24 mouse cellular contexts compared by ENCODE assay signal in the genomic region with DNA sequence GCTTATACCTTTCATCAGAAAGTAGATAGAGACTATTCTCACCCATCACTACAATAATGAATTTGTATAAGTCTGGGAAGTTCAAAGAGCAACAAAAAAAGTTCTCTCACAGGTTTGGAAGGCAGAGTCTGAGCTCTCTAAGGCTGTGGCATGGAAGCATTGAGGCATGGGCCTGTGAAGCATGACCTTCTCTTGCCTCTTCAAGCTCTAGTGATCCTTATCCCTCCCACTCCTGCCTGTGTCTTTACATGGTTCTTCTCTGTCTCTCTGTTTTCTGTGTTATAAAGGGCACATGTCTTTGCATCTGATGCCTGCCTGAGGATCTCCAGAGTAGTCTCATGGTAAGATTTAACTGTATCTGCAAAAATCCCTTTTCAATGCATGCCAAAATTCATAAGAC.
A peak's percentile ranks its signal among the peaks of the same experiment; 100 is the strongest.
DNase-seq lines count a peak whose midpoint lies in the region; ATAC-seq and TF ChIP-seq lines count a peak whose summit lies in the region.
"Had no signal": no experiment of that assay in that cellular context is flagged by ENCODE, and none has a peak within 500 bp of the region (broad histone marks: within the 10 kb centered on the region; RNA-seq: fewer than 3 reads in every experiment).

No protein-coding gene starts in this region.

- no peaks in the 10 kb centered on the region for H3K27me3 ChIP-seq in kidney, embryonic 15.5 days
- H3K27me3 ChIP-seq in kidney, postnatal 0 days (ENCODE audit: insufficient read depth, low read length), result no peaks in the 10 kb centered on the region
- H3K27me3 ChIP-seq in hindbrain, postnatal 0 days (ENCODE audit: insufficient read depth, low read length), result no peaks in the 10 kb centered on the region
- H3K27me3 ChIP-seq: CH12.LX; embryonic facial prominence, embryonic 12.5 days; forebrain, embryonic 13.5 days; forebrain, embryonic 15.5 days had no signal

- no peak overlapping the region for H3K27ac ChIP-seq in kidney, embryonic 15.5 days
- no peak overlapping the region for H3K27ac ChIP-seq in kidney, postnatal 0 days
- no peak overlapping the region for H3K27ac ChIP-seq in hindbrain, postnatal 0 days
- H3K27ac ChIP-seq: embryonic facial prominence, embryonic 10.5 days; embryonic facial prominence, embryonic 12.5 days; forebrain, embryonic 13.5 days; forebrain, embryonic 15.5 days had no signal

- H3K4me1 ChIP-seq in kidney, embryonic 15.5 days, result no peaks in the 10 kb centered on the region
- no peaks in the 10 kb centered on the region for H3K4me1 ChIP-seq in kidney, postnatal 0 days (replicated peaks; ENCODE audit: insufficient read depth, low read length)
- no peaks in the 10 kb centered on the region for H3K4me1 ChIP-seq in hindbrain, postnatal 0 days (ENCODE audit: insufficient read depth, low read length)
- H3K4me1 ChIP-seq: embryonic facial prominence, embryonic 10.5 days; embryonic facial prominence, embryonic 12.5 days; forebrain, embryonic 13.5 days; forebrain, embryonic 15.5 days had no signal

- H3K36me3 ChIP-seq in kidney, embryonic 15.5 days, result no peaks in the 10 kb centered on the region
- H3K36me3 ChIP-seq in kidney, postnatal 0 days (ENCODE audit: insufficient read depth, low read length), result no peaks in the 10 kb centered on the region
- no peaks in the 10 kb centered on the region for H3K36me3 ChIP-seq in hindbrain, postnatal 0 days (ENCODE audit: insufficient read depth, low read length)
- H3K36me3 ChIP-seq: embryonic facial prominence, embryonic 10.5 days; embryonic facial prominence, embryonic 12.5 days; forebrain, embryonic 15.5 days; G1E had no signal

- H3K9ac ChIP-seq in kidney, embryonic 15.5 days, result no peak overlapping the region
- no peak overlapping the region for H3K9ac ChIP-seq in kidney, postnatal 0 days (ENCODE audit: low read depth, low read length)
- H3K9ac ChIP-seq in hindbrain, postnatal 0 days (replicated peaks; ENCODE audit: low read length), result no peak overlapping the region
- H3K9ac ChIP-seq: embryonic facial prominence, embryonic 12.5 days; forebrain, embryonic 13.5 days; forebrain, embryonic 15.5 days; forebrain, postnatal 0 days had no signal

- ATAC-seq in kidney, embryonic 15.5 days (replicated peaks; ENCODE audit: low FRiP score), result peak; percentile 94
- ATAC-seq in kidney, postnatal 0 days (replicated peaks; ENCODE audit: low FRiP score, low read depth), result no peak; the same call in 1 of the 2 replicates
- ATAC-seq in hindbrain, postnatal 0 days, result no peak
- ATAC-seq: activated CD4-positive, CD25-positive, alpha-beta regulatory T cell, adult 4 months; CD4-positive, CD25-positive, alpha-beta regulatory T cell, adult 4 months; forebrain, embryonic 13.5 days; forebrain, embryonic 15.5 days; forebrain, postnatal 0 days; Patski had no signal

- DNase-seq in kidney, adult 11 months, result no peak
- DNase-seq in kidney, postnatal 0 days (ENCODE audit: low spot score), result peak; percentile 62
- no peak for DNase-seq in kidney, postnatal 14 days
- no peak for DNase-seq in hindbrain, postnatal 0 days (ENCODE audit: low spot score)
- DNase-seq: adrenal gland, adult 8-10 months; adrenal gland, postnatal 14 days; adrenal gland, postnatal 36 days; B cell, adult 2 months; cerebellum, adult 11-12 months; cerebellum, adult 2 months; cerebellum, adult 9-10 months; cerebellum, postnatal 10 days; cerebellum, postnatal 25 days; forebrain, postnatal 0 days had no signal

- TF ChIP-seq CTCF in kidney, postnatal 0 days (IDR thresholded peaks at IDR 0.05; ENCODE audit: low read depth), result no peak
- TF ChIP-seq CTCF in hindbrain, postnatal 0 days (IDR thresholded peaks at IDR 0.05; ENCODE audit: low read depth), result no peak

- no peak overlapping the region for H3K4me3 ChIP-seq in kidney, embryonic 15.5 days (replicated peaks)
- H3K4me3 ChIP-seq in kidney, postnatal 0 days (replicated peaks; ENCODE audit: low read depth, low read length), result no peak overlapping the region
- no peak overlapping the region for H3K4me3 ChIP-seq in hindbrain, postnatal 0 days (ENCODE audit: low read length)
- H3K4me3 ChIP-seq: embryonic facial prominence, embryonic 10.5 days; embryonic facial prominence, embryonic 12.5 days; forebrain, embryonic 13.5 days; forebrain, embryonic 15.5 days had no signal

- no peaks in the 10 kb centered on the region; the same call in 1 of the 2 replicates for H3K9me3 ChIP-seq in kidney, embryonic 15.5 days (replicated peaks)
- H3K9me3 ChIP-seq in kidney, postnatal 0 days (replicated peaks; ENCODE audit: low read length), result no peaks in the 10 kb centered on the region
- H3K9me3 ChIP-seq in hindbrain, postnatal 0 days (ENCODE audit: low read length), result no peaks in the 10 kb centered on the region
- H3K9me3 ChIP-seq: embryonic facial prominence, embryonic 10.5 days; embryonic facial prominence, embryonic 12.5 days; forebrain, embryonic 13.5 days; forebrain, embryonic 15.5 days; G1E had no signal

- no peak overlapping the region for H3K4me2 ChIP-seq in kidney, embryonic 15.5 days
- H3K4me2 ChIP-seq in kidney, postnatal 0 days (ENCODE audit: low read length), result no peak overlapping the region
- H3K4me2 ChIP-seq in hindbrain, postnatal 0 days (ENCODE audit: low read depth, low read length), result no peak overlapping the region
- H3K4me2 ChIP-seq: embryonic facial prominence, embryonic 12.5 days; forebrain, embryonic 13.5 days; forebrain, embryonic 15.5 days had no signal
